Mouse (Mus musculus) kidney, embryonic 15.5 days (tissue): Measurements from ENCODE around the gene Cnbd2. TPM values are rescaled to one million over a fixed set of nuclear protein-coding genes. Genes with fewer than 3 reads are reported as not detected.

ENCODE experiments used
- ATAC-seq: fragments of 200-750 bp; cut with Nextera tagmentation; replicated peaks from 2 replicates; pipeline ENCODE4 v1.8.0; 2017; ENCODE audit warnings: moderate TSS enrichment; ENCODE audit not compliant: low FRiP score
- H3K27ac ChIP-seq: fragments of 300-500 bp; sonication (generic); 2 replicates; pipeline ENCODE4 v1.5.1; 2015; ENCODE audit warnings: mild to moderate bottlenecking, inconsistent platforms
- H3K27me3 ChIP-seq: fragments of 300-500 bp; sonication (generic); 2 replicates; pipeline ENCODE4 v1.6.1; 2015; ENCODE audit warnings: inconsistent platforms
- H3K36me3 ChIP-seq: fragments of 300-500 bp; sonication (generic); 2 replicates; pipeline ENCODE4 v1.6.1; 2015; ENCODE audit warnings: inconsistent platforms
- H3K4me1 ChIP-seq: fragments of 300-500 bp; sonication (generic); 2 replicates; pipeline ENCODE4 v1.6.1; 2015; ENCODE audit warnings: inconsistent platforms
- H3K4me2 ChIP-seq: fragments of 300-500 bp; sonication (generic); 2 replicates; pipeline ENCODE4 v1.6.1; 2015; ENCODE audit warnings: moderate library complexity, mild to moderate bottlenecking, inconsistent platforms
- H3K4me3 ChIP-seq: fragments of 300-500 bp; sonication (generic); replicated peaks from 2 replicates; pipeline ENCODE4 v1.5.1; 2015; ENCODE audit warnings: mild to moderate bottlenecking, inconsistent platforms
- H3K9ac ChIP-seq: fragments of 300-500 bp; sonication (generic); 2 replicates; pipeline ENCODE4 v1.6.1; 2015; ENCODE audit warnings: mild to moderate bottlenecking, inconsistent platforms
- H3K9me3 ChIP-seq: fragments of 300-500 bp; sonication (generic); replicated peaks from 2 replicates; pipeline ENCODE4 v1.6.1; 2016; ENCODE audit warnings: inconsistent platforms
- WGBS: fragments of 180-500 bp; shearing (Covaris S2); methylation state at CpG from one replicate; pipeline ENCODE4 v1.1.7; 2015; ENCODE audit warnings: mixed read lengths; 5-methylcytosine and 5-hydroxymethylcytosine counted together
- polyA plus RNA-seq: library from polyadenylated mRNA; unstranded; fragments of >200 nt; fragmentation: Nextera tagmentation; extraction: Ambion mirVana; gene quantifications from 2 replicates; pipeline ENCODE4 v1.2.1, GENCODE M21; 2015

Cnbd2 gene
- polyA plus RNA-seq, 1 experiment from 2014 or later, result 6.3 TPM

DNA sequence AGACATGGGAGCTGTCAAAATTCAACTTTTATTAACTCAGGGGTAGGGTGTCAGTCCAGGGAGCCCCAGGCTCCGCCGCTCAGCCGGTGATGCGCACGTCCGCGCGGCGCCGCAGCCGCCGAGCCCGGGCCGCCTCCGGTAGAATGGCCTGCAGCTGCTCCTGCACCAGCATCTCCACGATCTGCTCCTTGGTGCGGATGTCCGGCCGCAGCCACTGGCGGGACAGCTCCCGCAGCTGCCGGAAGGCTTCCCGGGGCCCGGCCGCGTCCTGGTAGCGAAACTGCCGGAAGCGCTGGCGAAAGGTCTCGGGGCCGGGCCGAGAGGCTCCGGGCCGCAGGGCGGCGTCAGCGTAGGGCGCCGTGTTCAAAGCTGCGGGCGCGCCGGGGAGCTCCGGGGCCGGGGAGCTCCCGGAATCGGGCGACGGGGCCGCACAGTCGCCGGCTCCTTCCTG is 233 bp upstream of the Cnbd2 start:
- H3K36me3 ChIP-seq, result peaks cover 24% of the 10 kb centered on the region
- H3K27me3 ChIP-seq, result no peaks in the 10 kb centered on the region
- H3K27ac ChIP-seq, result peak overlapping the region; percentile 99
- H3K4me1 ChIP-seq, result peaks cover 12% of the 10 kb centered on the region; the same call in 1 of the 2 replicates
- H3K9ac ChIP-seq, result peak overlapping the region; percentile 83
- H3K4me2 ChIP-seq, result peak overlapping the region; percentile 89
- peak overlapping the region; percentile 78 for H3K4me3 ChIP-seq
- peak; percentile 75 for ATAC-seq
- WGBS, result under 1% methylated on average over 53 of the region's 53 CpGs
- H3K9me3 ChIP-seq, result no peaks in the 10 kb centered on the region

DNA sequence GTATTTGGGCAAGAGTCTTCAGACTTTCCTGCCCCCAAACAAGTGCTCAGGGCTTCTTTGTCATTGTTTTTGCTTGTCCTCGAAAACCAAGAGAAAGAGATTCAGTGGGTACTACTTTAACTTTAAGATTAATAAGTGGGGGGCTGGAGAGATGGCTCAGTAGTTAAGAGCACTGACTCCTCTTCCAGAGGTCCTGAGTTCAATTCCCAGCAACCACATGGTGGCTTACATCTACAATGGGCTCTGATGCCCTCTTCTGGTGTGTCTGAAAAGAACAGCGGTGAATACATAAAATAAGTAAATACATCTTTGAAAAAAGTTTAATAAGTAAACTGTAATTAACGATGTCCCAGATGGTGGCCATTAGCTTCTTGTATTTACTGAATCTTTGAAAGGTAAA is 1.1 kb downstream of the Cnbd2 start:
- Histone ChIP-seq H3K4me1 (peaks cover 12% of the 10 kb centered on the region; the same call in 1 of the 2 replicates), H3K9ac (peak overlapping the region; percentile 83), H3K4me2 (peak overlapping the region; percentile 89), H3K36me3 (peaks cover 12% of the 10 kb centered on the region), H3K27me3 (no peaks in the 10 kb centered on the region), H3K4me3 (peak overlapping the region; percentile 78), H3K9me3 (no peaks in the 10 kb centered on the region), H3K27ac (peak overlapping the region; percentile 99)
- 56% methylated on average over 3 of the region's 3 CpGs for WGBS
- no peak for ATAC-seq

- no peak overlapping the region for H3K4me3 ChIP-seq
- H3K27ac ChIP-seq, result no peak overlapping the region
- H3K4me1 ChIP-seq, result peaks cover 12% of the 10 kb centered on the region; the same call in 1 of the 2 replicates
- H3K36me3 ChIP-seq, result 0 out of 2 replicates have a peak, but pooled peaks cover 6% of the 10 kb centered on the region
- ATAC-seq, result no peak
- WGBS, result 92% methylated on average over 6 of the region's 6 CpGs
- H3K4me2 ChIP-seq, result no peak overlapping the region
- H3K9me3 ChIP-seq, result no peaks in the 10 kb centered on the region
- H3K27me3 ChIP-seq, result no peaks in the 10 kb centered on the region
- no peak overlapping the region for H3K9ac ChIP-seq
These were observed 2.7 kb downstream of the Cnbd2 start for GRCm38 (mm10) chr2:156314811-156315210.

GRCm38 (mm10) chr2:156318491-156318890 is 6.4 kb downstream of the Cnbd2 start:
- Histone ChIP-seq H3K4me2 (no peak overlapping the region), H3K4me1 (0 out of 2 replicates have a peak, but pooled peaks cover 1% of the 10 kb centered on the region), H3K9ac (no peak overlapping the region), H3K27ac (no peak overlapping the region), H3K4me3 (no peak overlapping the region), H3K9me3 (no peaks in the 10 kb centered on the region), H3K36me3 (peaks cover 6% of the 10 kb centered on the region; the same call in 1 of the 2 replicates), H3K27me3 (no peaks in the 10 kb centered on the region)
- ATAC-seq, result no peak

DNA sequence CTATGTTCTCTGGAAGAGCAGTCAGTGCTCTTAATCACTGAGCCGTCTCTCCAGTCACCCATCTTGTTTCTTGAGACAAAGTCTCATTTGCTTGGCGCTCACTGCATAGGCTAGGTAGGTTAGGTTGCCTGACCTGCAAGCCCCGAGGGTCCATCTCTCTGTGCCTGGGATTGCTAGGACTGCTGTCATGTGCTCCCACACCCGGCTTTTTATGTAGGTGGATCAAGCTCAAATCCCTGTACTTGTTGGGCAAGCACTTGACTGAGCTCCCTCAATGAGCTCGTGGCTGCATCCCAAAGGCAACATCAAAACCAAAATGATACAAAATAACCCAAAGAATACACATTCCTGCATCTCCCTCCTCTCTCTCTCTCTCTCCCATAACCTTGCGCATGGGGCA is 9.4 kb downstream of the Cnbd2 start:
- no peaks in the 10 kb centered on the region for H3K27me3 ChIP-seq
- H3K4me2 ChIP-seq, result no peak overlapping the region
- no peak overlapping the region for H3K4me3 ChIP-seq
- ATAC-seq, result no peak
- H3K4me1 ChIP-seq, result peaks cover 16% of the 10 kb centered on the region
- H3K36me3 ChIP-seq, result peaks cover 6% of the 10 kb centered on the region; the same call in 1 of the 2 replicates
- H3K9ac ChIP-seq, result no peak overlapping the region
- no peaks in the 10 kb centered on the region for H3K9me3 ChIP-seq
- WGBS, result 85% methylated on average over 6 of the region's 6 CpGs
- H3K27ac ChIP-seq, result no peak overlapping the region

DNA sequence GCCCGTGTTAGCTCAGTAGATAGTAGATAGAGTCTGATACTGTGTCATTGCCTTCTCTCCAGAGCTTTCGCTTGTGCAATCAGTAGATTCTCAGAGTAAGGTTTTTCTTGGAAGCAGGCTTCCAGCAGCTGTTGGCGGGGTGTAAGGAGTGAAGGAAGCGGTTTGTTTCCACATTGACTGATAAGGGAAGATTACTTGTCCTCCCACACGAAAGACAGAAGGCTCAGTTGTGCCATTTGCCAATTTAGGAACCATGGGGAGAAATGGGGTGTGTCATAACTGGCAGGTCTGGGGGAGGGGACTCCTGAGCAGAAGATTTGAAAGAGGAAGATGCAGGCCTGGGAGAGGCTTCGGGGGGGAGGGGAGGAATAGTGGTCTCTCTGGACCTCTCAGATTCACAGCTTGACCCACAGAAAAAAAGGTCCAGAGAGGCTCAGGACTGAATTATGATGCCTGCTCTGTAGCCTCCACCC is 12.1 kb downstream of the Cnbd2 start:
- WGBS, result 18% methylated on average over 6 of the region's 6 CpGs
- peaks cover 6% of the 10 kb centered on the region; the same call in 1 of the 2 replicates for H3K36me3 ChIP-seq
- H3K4me2 ChIP-seq, result peak overlapping the region; percentile 36
- peak overlapping the region; percentile 77 for H3K27ac ChIP-seq
- H3K9ac ChIP-seq, result no peak overlapping the region
- peaks cover 16% of the 10 kb centered on the region for H3K4me1 ChIP-seq
- H3K27me3 ChIP-seq, result no peaks in the 10 kb centered on the region
- H3K4me3 ChIP-seq, result no peak overlapping the region
- no peaks in the 10 kb centered on the region for H3K9me3 ChIP-seq
- ATAC-seq, result peak; percentile 54

GRCm38 (mm10) chr2:156324681-156325080 is 12.6 kb downstream of the Cnbd2 start:
- Histone ChIP-seq H3K4me2 (peak overlapping the region; percentile 36), H3K36me3 (peaks cover 6% of the 10 kb centered on the region; the same call in 1 of the 2 replicates), H3K9me3 (no peaks in the 10 kb centered on the region), H3K4me3 (no peak overlapping the region), H3K9ac (no peak overlapping the region), H3K27ac (peak overlapping the region; percentile 77), H3K4me1 (peaks cover 16% of the 10 kb centered on the region), H3K27me3 (no peaks in the 10 kb centered on the region)
- ATAC-seq, result peak; percentile 87
- WGBS, result 18% methylated on average over 5 of the region's 5 CpGs

GRCm38 (mm10) chr2:156330681-156331080 is 18.6 kb downstream of the Cnbd2 start:
- 61% methylated on average over 1 of the region's 1 CpGs for WGBS
- Histone ChIP-seq H3K9me3 (no peaks in the 10 kb centered on the region), H3K4me3 (no peak overlapping the region), H3K36me3 (no peaks in the 10 kb centered on the region), H3K9ac (no peak overlapping the region), H3K27me3 (no peaks in the 10 kb centered on the region), H3K4me1 (no peaks in the 10 kb centered on the region), H3K4me2 (no peak overlapping the region), H3K27ac (no peak overlapping the region)
- no peak for ATAC-seq

DNA sequence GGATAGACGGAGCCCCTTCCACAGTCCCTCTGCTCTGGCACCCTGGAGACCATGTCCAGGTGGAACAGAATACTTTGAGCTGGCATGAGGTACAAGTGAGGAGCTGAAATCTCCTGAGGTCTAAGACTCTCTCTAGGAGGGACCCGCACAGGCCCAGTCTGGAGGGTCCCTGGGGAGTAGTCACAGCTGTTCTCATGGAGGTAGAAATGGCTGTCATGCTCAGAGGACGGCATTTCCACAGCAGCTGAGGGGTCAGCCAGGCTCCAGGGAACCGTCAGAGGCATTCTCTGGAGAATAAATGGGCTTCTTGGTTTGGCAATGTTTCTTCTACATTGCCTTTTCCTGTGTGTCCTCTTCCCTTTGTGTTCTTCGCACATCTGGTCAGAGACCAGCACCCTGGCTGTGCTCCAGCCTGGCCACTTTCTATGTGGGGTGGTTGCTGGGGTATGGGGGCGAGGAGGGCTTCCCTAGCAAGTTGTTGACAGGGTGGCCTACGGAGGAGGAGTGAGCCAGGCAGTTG is 19.4 kb downstream of the Cnbd2 start:
- no peaks in the 10 kb centered on the region for H3K27me3 ChIP-seq
- no peak overlapping the region for H3K4me3 ChIP-seq
- H3K4me1 ChIP-seq, result no peaks in the 10 kb centered on the region
- WGBS, result 72% methylated on average over 7 of the region's 7 CpGs
- no peak for ATAC-seq
- no peak overlapping the region for H3K27ac ChIP-seq
- no peaks in the 10 kb centered on the region for H3K9me3 ChIP-seq
- H3K9ac ChIP-seq, result no peak overlapping the region
- H3K36me3 ChIP-seq, result no peaks in the 10 kb centered on the region
- no peak overlapping the region for H3K4me2 ChIP-seq

DNA sequence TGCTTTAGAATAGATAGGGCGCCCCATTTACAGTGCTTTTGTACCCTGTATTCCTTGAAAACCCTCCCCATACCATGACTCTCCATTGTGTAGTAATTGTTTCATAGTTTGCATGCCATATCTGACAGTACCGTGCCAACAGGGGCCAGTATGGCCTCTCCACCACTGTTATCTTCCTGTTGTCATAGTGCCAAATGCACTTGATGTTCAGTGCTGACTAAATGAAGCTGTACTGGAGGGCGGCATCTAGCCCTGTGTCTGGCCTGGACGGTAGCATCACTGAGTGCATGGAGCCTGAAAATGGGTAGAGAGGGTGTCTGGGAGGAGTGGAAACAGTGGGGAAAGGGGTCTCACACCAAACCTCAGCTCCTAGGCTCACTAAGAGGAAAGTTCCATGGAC is 28.0 kb downstream of the Cnbd2 start:
- Histone ChIP-seq H3K9ac (no peak overlapping the region), H3K27me3 (no peaks in the 10 kb centered on the region), H3K4me2 (no peak overlapping the region), H3K9me3 (no peaks in the 10 kb centered on the region), H3K27ac (no peak overlapping the region), H3K4me1 (no peaks in the 10 kb centered on the region), H3K4me3 (no peak overlapping the region), H3K36me3 (no peaks in the 10 kb centered on the region)
- 88% methylated on average over 4 of the region's 4 CpGs for WGBS
- no peak for ATAC-seq

- H3K27ac ChIP-seq, result no peak overlapping the region
- no peaks in the 10 kb centered on the region for H3K27me3 ChIP-seq
- H3K9ac ChIP-seq, result no peak overlapping the region
- H3K4me3 ChIP-seq, result no peak overlapping the region
- H3K4me2 ChIP-seq, result no peak overlapping the region
- WGBS, result 59% methylated on average over 12 of the region's 12 CpGs
- no peaks in the 10 kb centered on the region for H3K4me1 ChIP-seq
- no peak for ATAC-seq
- no peaks in the 10 kb centered on the region for H3K9me3 ChIP-seq
- H3K36me3 ChIP-seq, result no peaks in the 10 kb centered on the region
These were observed 32.9 kb downstream of the Cnbd2 start for GRCm38 (mm10) chr2:156344775-156345532.

DNA sequence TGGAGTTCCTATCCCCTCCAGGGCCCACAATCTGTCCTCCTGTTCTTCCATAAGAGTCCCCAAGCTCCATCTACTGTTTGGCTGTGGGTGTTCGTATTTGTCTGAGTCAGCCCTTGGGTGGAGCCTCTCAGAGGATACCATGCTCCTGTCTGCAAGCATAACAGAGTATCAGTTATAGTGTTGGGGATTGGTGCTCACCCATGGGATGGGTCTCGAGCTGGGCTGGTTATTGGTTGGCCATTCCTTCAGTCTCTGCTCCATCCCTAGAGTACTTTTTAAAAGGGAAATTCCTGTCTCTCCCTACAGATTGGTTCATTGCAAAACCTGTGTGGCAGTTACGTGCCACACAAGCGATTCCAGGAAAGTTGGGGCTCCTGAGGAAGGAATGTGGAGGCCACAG is 36.7 kb downstream of the Cnbd2 start:
- Histone ChIP-seq H3K4me1 (peaks cover 6% of the 10 kb centered on the region; the same call in 1 of the 2 replicates), H3K36me3 (no peaks in the 10 kb centered on the region), H3K9me3 (no peaks in the 10 kb centered on the region), H3K27ac (no peak overlapping the region), H3K9ac (no peak overlapping the region), H3K4me3 (no peak overlapping the region), H3K27me3 (no peaks in the 10 kb centered on the region), H3K4me2 (no peak overlapping the region)
- ATAC-seq, result no peak
- 76% methylated on average over 4 of the region's 4 CpGs for WGBS
